22 mouse cellular contexts compared by ENCODE assay signal in the genomic region with DNA sequence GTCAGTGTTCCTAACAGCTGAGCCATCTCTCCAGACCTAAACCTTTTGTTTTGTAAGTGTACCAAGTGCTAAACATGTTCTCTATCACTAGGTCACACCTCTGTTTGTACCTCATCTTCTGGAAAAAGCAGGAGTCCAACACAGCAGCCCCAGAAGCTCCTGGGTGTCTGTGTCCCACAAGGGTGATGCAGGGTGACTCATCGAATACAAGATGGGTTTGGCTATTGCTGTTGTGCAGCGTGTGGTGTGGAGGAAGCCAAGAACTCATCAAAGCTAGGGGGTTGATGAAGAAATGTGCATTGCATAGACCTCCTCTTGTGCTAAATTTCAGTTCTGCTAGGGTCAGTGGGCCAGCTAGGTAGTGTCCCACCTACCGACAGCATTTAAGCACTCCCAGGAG. TPM values are rescaled to one million over a fixed set of nuclear protein-coding genes. Genes with fewer than 3 reads are reported as not detected.
"Had no signal": no experiment of that assay in that cellular context is flagged by ENCODE, and none has a peak within 500 bp of the region (broad histone marks: within the 10 kb centered on the region; RNA-seq: fewer than 3 reads in every experiment).

No protein-coding gene starts in this region.

- DNase-seq: kidney, adult 8-10 months; kidney, postnatal 10 days; kidney, postnatal 36 days; liver, embryonic 13.5 days; lung, adult 2 months; lung, postnatal 14 days; lung, postnatal 4 days; midbrain, embryonic 14.5 days; right cerebral cortex, postnatal 14 days; right cerebral cortex, postnatal 4 days; thymus, adult 2 months; thymus, postnatal 14 days had no signal

- H3K27ac ChIP-seq: kidney, embryonic 15.5 days; left cerebral cortex, adult 2 months; liver, embryonic 13.5 days; stomach, postnatal 0 days had no signal

- H3K4me3 ChIP-seq: kidney, embryonic 15.5 days; left cerebral cortex, adult 2 months; liver, embryonic 13.5 days had no signal

RNA-seq across cellular contexts. Expression of a gene that starts 43.5 kb away (rescaled TPM):
- total RNA-seq: layer of hippocampus, postnatal 14 days; left cerebral cortex, adult 2 months; left cerebral cortex, postnatal 10 days; left cerebral cortex, postnatal 36 days; liver, adult 2 months; megakaryocyte progenitor cell, adult 5-6 weeks; megakaryocyte-erythroid progenitor cell, adult 5-6 weeks; midbrain, postnatal 0 days had no signal
